Comparison of ENCODE assay signal across 8 mouse cellular contexts in the genomic region with DNA sequence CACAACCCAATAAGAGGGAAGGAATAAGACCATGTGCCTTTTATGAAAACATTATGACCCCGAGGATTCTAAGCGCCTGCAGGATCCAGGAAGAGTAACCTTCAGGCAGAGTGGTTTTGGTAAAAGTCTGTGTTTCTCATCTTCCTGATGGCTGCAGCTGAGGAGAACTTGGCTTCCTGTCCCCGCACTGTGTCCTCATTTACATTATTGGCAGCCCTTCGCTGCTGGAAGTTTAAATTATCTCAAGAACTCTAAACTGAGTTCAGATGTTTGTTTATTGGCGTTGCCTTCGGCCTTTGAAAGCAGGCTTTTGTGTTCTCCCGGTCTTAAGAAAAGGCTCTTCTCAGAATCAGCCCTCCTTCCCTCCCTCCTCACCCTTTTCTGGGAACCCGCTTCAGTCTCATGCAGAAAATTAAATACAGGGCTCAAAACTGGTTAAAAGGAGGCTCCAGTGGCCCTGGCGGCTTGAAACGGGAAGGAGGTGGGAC.
DNase-seq lines count a peak whose midpoint lies in the region; ATAC-seq and TF ChIP-seq lines count a peak whose summit lies in the region.

No protein-coding gene starts in this region.

- peaks cover 52% of the 10 kb centered on the region for H3K4me1 ChIP-seq in E14TG2a.4 (replicated peaks; ENCODE audit: low read depth, low read length)
- H3K4me1 ChIP-seq in forebrain, postnatal 0 days (ENCODE audit: insufficient read depth), result peaks cover 14% of the 10 kb centered on the region; the same call in 1 of the 2 replicates
- peaks cover 0 to 2% of the 10 kb centered on the region in 2 experiments; a peak in 1 of 4 replicates for H3K4me1 ChIP-seq in liver, embryonic 14.5 days (replicated peaks; ENCODE audit: control insufficient read depth in 2 of 2, insufficient read depth in 2 of 2, low read length in 1 of 2)

- TF ChIP-seq EP300 in liver, embryonic 14.5 days (IDR thresholded peaks at IDR 0.05; ENCODE audit: low read depth), result no peak

- 0 out of 2 replicates have a peak, but pooled peaks cover 7% of the 10 kb centered on the region for H3K36me3 ChIP-seq in E14TG2a.4 (ENCODE audit: insufficient read depth, low read length)
- H3K36me3 ChIP-seq in forebrain, postnatal 0 days (ENCODE audit: insufficient read depth), result no peaks in the 10 kb centered on the region
- H3K36me3 ChIP-seq in liver, embryonic 14.5 days (replicated peaks; ENCODE audit: control insufficient read depth, insufficient read depth, low read depth), result no peaks in the 10 kb centered on the region

- TF ChIP-seq CTCF in gastrocnemius, adult 2 months (IDR thresholded peaks at IDR 0.05), result no peak
- no peak for TF ChIP-seq CTCF in E14TG2a.4 (conservative IDR thresholded peaks at IDR 0.05; ENCODE audit: low read length)
- TF ChIP-seq CTCF in forebrain, postnatal 0 days (IDR thresholded peaks at IDR 0.05; ENCODE audit: low read depth), result no peak
- no peak for TF ChIP-seq CTCF in liver, embryonic 14.5 days (IDR thresholded peaks at IDR 0.05; ENCODE audit: low read depth)

- H3K27me3 ChIP-seq in E14TG2a.4 (ENCODE audit: insufficient read depth, low read length), result no peaks in the 10 kb centered on the region
- H3K27me3 ChIP-seq in forebrain, postnatal 0 days (ENCODE audit: insufficient read depth, low read length), result no peaks in the 10 kb centered on the region
- H3K27me3 ChIP-seq in liver, embryonic 14.5 days (ENCODE audit: control insufficient read depth, insufficient read depth, low read length), result no peaks in the 10 kb centered on the region; the same call in 1 of the 2 replicates

- peak overlapping the region; percentile 75 for H3K4me2 ChIP-seq in forebrain, postnatal 0 days (ENCODE audit: low read depth)
- peak overlapping the region; percentile 54 for H3K4me2 ChIP-seq in liver, embryonic 14.5 days (ENCODE audit: low read depth)

- peak; percentile 26 for ATAC-seq in forebrain, postnatal 0 days
- ATAC-seq in liver, embryonic 14.5 days (ENCODE audit: insufficient read depth), result no peak

- peak overlapping the region; percentile 81 for H3K4me3 ChIP-seq in gastrocnemius, adult 2 months
- H3K4me3 ChIP-seq in E14TG2a.4 (replicated peaks; ENCODE audit: low read length), result peak overlapping the region; percentile 81
- peak overlapping the region; percentile 58 for H3K4me3 ChIP-seq in forebrain, postnatal 0 days (ENCODE audit: low read depth, low read length)
- H3K4me3 ChIP-seq in liver, embryonic 14.5 days (ENCODE audit: insufficient read depth in 1 of 2, low read depth in 2 of 2, low read length in 2 of 2), result peak overlapping the region; percentile 13 to 39; a peak in 1 of 4 replicates

- peak overlapping the region; percentile 86 for H3K27ac ChIP-seq in gastrocnemius, adult 2 months
- H3K27ac ChIP-seq in forebrain, postnatal 0 days (ENCODE audit: low read depth, low read length), result peak overlapping the region; percentile 42; the same call in 1 of the 2 replicates
- no peak overlapping the region for H3K27ac ChIP-seq in liver, embryonic 14.5 days

- no peak for DNase-seq in gastrocnemius, adult 2 months
- no peak for DNase-seq in gastrocnemius, adult 8-10 months (ENCODE audit: low spot score in 2 of 2)
- DNase-seq in forebrain, postnatal 0 days, result no peak
- DNase-seq in liver, embryonic 14.5 days (ENCODE audit: low read depth in 3 of 3, low spot score in 3 of 3), result no peak
- no peak for DNase-seq in adrenal gland, adult 2 months
- DNase-seq in left cerebral cortex, postnatal 14 days (ENCODE audit: low spot score in 2 of 2), result no peak
- no peak for DNase-seq in Muller cell, postnatal 12 days (ENCODE audit: inconsistent ontology term)

- intact Hi-C loops in gastrocnemius, adult 2 months (cut with DNase I), result loop anchor here (2.0 to 10.0 kb wide), 3 partner anchors 57 to 430 kb away; partner anchors contain the start of genes Ccdc115 and Imp4
- intact Hi-C loops in left cerebral cortex, postnatal 14 days (cut with DNase I), result loop anchor here (5.0 to 10.0 kb wide), 3 partner anchors 62 to 162 kb away; no protein-coding TSS in a partner anchor

- H3K9me3 ChIP-seq in E14TG2a.4 (ENCODE audit: low read length), result no peaks in the 10 kb centered on the region
- no peaks in the 10 kb centered on the region for H3K9me3 ChIP-seq in forebrain, postnatal 0 days (ENCODE audit: low read length)
- no peaks in the 10 kb centered on the region for H3K9me3 ChIP-seq in liver, embryonic 14.5 days (ENCODE audit: control insufficient read depth, low read length)

- WGBS in forebrain, postnatal 0 days, result 1% methylated on average over 10 of the region's 10 CpGs
- WGBS in liver, embryonic 14.5 days (ENCODE audit: insufficient replicate concordance), result 5% methylated on average over 10 of the region's 10 CpGs

- no peak overlapping the region for H3K9ac ChIP-seq in forebrain, postnatal 0 days
- H3K9ac ChIP-seq in liver, embryonic 14.5 days (replicated peaks), result no peak overlapping the region

Comparison
In these comparisons a context has a peak if more than half of its experiments do, and no peak if none do; other contexts are left out.
1. H3K4me3 ChIP-seq: peak in every context shown above with its lines; median percentile 81 in gastrocnemius, adult 2 months; 81 in E14TG2a.4; 58 in forebrain, postnatal 0 days; 26 in liver, embryonic 14.5 days.